Mouse (Mus musculus): ENCODE measurements around the gene Pcca. TPM values are rescaled to one million over a fixed set of nuclear protein-coding genes. Genes with fewer than 3 reads are reported as not detected.

The Pcca gene
- polyA plus RNA-seq, 1 experiment from 2014 or later: 27.7 TPM

- peak overlapping the region; percentile 96 for H3K4me2 ChIP-seq (ENCODE audit: low read depth, low read length)
- H3K4me1 ChIP-seq (ENCODE audit: control insufficient read depth, insufficient read depth, low read length): 0 out of 2 replicates have a peak, but pooled peaks cover 4% of the 10 kb centered on the region
- no peaks in the 10 kb centered on the region for H3K27me3 ChIP-seq (ENCODE audit: control insufficient read depth, insufficient read depth, low read length)
- H3K27ac ChIP-seq (ENCODE audit: low read depth, low read length): no peak overlapping the region
- no peaks in the 10 kb centered on the region for H3K36me3 ChIP-seq (ENCODE audit: control insufficient read depth, insufficient read depth, low read length)
- H3K9ac ChIP-seq (replicated peaks; ENCODE audit: low read depth, low read length): no peak overlapping the region
- no peak overlapping the region for H3K4me3 ChIP-seq (ENCODE audit: low read depth, low read length)
- H3K9me3 ChIP-seq (ENCODE audit: control insufficient read depth, low read length): peaks cover 6% of the 10 kb centered on the region; the same call in 1 of the 2 replicates
- 62% methylated on average over 1 of the region's 1 CpGs for WGBS
- no peak for ATAC-seq (ENCODE audit: low read depth)
Measured at GRCm38 (mm10) chr14:122912137-122912536, 378.0 kb downstream of the Pcca start.

- under 1% methylated on average over 58 of the region's 58 CpGs for WGBS
- Histone ChIP-seq H3K36me3 (ENCODE audit: control insufficient read depth, insufficient read depth, low read length) (no peaks in the 10 kb centered on the region), H3K4me2 (ENCODE audit: low read depth, low read length) (peak overlapping the region; percentile 96), H3K27ac (ENCODE audit: low read depth, low read length) (no peak overlapping the region), H3K27me3 (ENCODE audit: control insufficient read depth, insufficient read depth, low read length) (no peaks in the 10 kb centered on the region), H3K9ac (replicated peaks; ENCODE audit: low read depth, low read length) (peak overlapping the region; percentile 48), H3K4me1 (ENCODE audit: control insufficient read depth, insufficient read depth, low read length) (0 out of 2 replicates have a peak, but pooled peaks cover 4% of the 10 kb centered on the region), H3K4me3 (ENCODE audit: low read depth, low read length) (peak overlapping the region; percentile 56), H3K9me3 (ENCODE audit: control insufficient read depth, low read length) (peaks cover 6% of the 10 kb centered on the region; the same call in 1 of the 2 replicates)
- ATAC-seq (ENCODE audit: low read depth): peak; percentile 84
Measured at GRCm38 (mm10) chr14:122912812-122913498, 378.8 kb downstream of the Pcca start.

- 0 out of 2 replicates have a peak, but pooled peaks cover under 1% of the 10 kb centered on the region for H3K9me3 ChIP-seq (ENCODE audit: control insufficient read depth, low read length)
- H3K9ac ChIP-seq (replicated peaks; ENCODE audit: low read depth, low read length): peak within 1 kb of the TSS; percentile 48
- H3K27ac ChIP-seq (ENCODE audit: low read depth, low read length): no peak within 1 kb of the TSS
- WGBS: 86% methylated on average over 6 of the region's 6 CpGs
- H3K4me1 ChIP-seq (ENCODE audit: control insufficient read depth, insufficient read depth, low read length): 0 out of 2 replicates have a peak, but pooled peaks cover 4% of the 10 kb centered on the region
- H3K4me3 ChIP-seq (ENCODE audit: low read depth, low read length): peak within 1 kb of the TSS; percentile 56
- ATAC-seq (ENCODE audit: low read depth): no peak
- H3K4me2 ChIP-seq (ENCODE audit: low read depth, low read length): peak within 1 kb of the TSS; percentile 96
- H3K27me3 ChIP-seq (ENCODE audit: control insufficient read depth, insufficient read depth, low read length): no peaks in the 10 kb centered on the region
- H3K36me3 ChIP-seq (ENCODE audit: control insufficient read depth, insufficient read depth, low read length): no peaks in the 10 kb centered on the region
Measured at GRCm38 (mm10) chr14:122913657-122914056, 379.5 kb downstream of the Pcca start, which contains the start of gene Ggact. Ggact (minus strand) TSS chr14:122913757.

GRCm38 (mm10) chr14:122917676-122918075 is 383.6 kb downstream of the Pcca start:
- 0 out of 2 replicates have a peak, but pooled peaks cover 1% of the 10 kb centered on the region for H3K4me1 ChIP-seq (ENCODE audit: control insufficient read depth, insufficient read depth, low read length)
- no peak for ATAC-seq (ENCODE audit: low read depth)
- WGBS: 100% methylated on average over 1 of the region's 1 CpGs
- no peak overlapping the region for H3K4me2 ChIP-seq (ENCODE audit: low read depth, low read length)
- H3K4me3 ChIP-seq (ENCODE audit: low read depth, low read length): no peak overlapping the region
- no peaks in the 10 kb centered on the region for H3K9me3 ChIP-seq (ENCODE audit: control insufficient read depth, low read length)
- no peak overlapping the region for H3K27ac ChIP-seq (ENCODE audit: low read depth, low read length)
- no peaks in the 10 kb centered on the region for H3K27me3 ChIP-seq (ENCODE audit: control insufficient read depth, insufficient read depth, low read length)
- no peak overlapping the region for H3K9ac ChIP-seq (replicated peaks; ENCODE audit: low read depth, low read length)
- H3K36me3 ChIP-seq (ENCODE audit: control insufficient read depth, insufficient read depth, low read length): no peaks in the 10 kb centered on the region

- Histone ChIP-seq H3K27ac (ENCODE audit: low read depth, low read length) (no peak overlapping the region), H3K4me1 (ENCODE audit: control insufficient read depth, insufficient read depth, low read length) (no peaks in the 10 kb centered on the region), H3K4me2 (ENCODE audit: low read depth, low read length) (no peak overlapping the region), H3K4me3 (ENCODE audit: low read depth, low read length) (no peak overlapping the region), H3K9me3 (ENCODE audit: control insufficient read depth, low read length) (no peaks in the 10 kb centered on the region), H3K27me3 (ENCODE audit: control insufficient read depth, insufficient read depth, low read length) (no peaks in the 10 kb centered on the region), H3K9ac (replicated peaks; ENCODE audit: low read depth, low read length) (no peak overlapping the region), H3K36me3 (ENCODE audit: control insufficient read depth, insufficient read depth, low read length) (no peaks in the 10 kb centered on the region)
- no peak for ATAC-seq (ENCODE audit: low read depth)
- 66% methylated on average over 5 of the region's 5 CpGs for WGBS
Measured at GRCm38 (mm10) chr14:122920011-122920410, 385.9 kb downstream of the Pcca start.

- no peak for ATAC-seq (ENCODE audit: low read depth)
- WGBS: 85% methylated on average over 1 of the region's 1 CpGs
- Histone ChIP-seq H3K27ac (ENCODE audit: low read depth, low read length) (no peak overlapping the region), H3K4me1 (ENCODE audit: control insufficient read depth, insufficient read depth, low read length) (no peaks in the 10 kb centered on the region), H3K4me3 (ENCODE audit: low read depth, low read length) (no peak overlapping the region), H3K27me3 (ENCODE audit: control insufficient read depth, insufficient read depth, low read length) (no peaks in the 10 kb centered on the region), H3K4me2 (ENCODE audit: low read depth, low read length) (no peak overlapping the region), H3K9me3 (ENCODE audit: control insufficient read depth, low read length) (no peaks in the 10 kb centered on the region), H3K36me3 (ENCODE audit: control insufficient read depth, insufficient read depth, low read length) (peaks cover 7% of the 10 kb centered on the region; the same call in 1 of the 2 replicates), H3K9ac (replicated peaks; ENCODE audit: low read depth, low read length) (no peak overlapping the region)
Measured at GRCm38 (mm10) chr14:122936460-122936859, 402.3 kb downstream of the Pcca start.

Other genes starting within 250 kb of the Pcca start
- gene Gm5089, start 83.2 kb upstream of the Pcca start, polyA plus RNA-seq (2014; fragmentation: Nextera tagmentation; extraction: Ambion mirVana): 0.27 and 0.81 TPM in 2 replicates
- 7.8 and 7.9 TPM in 2 replicates for gene Zic5, start 68.6 kb upstream of the Pcca start, polyA plus RNA-seq (2014; fragmentation: Nextera tagmentation; extraction: Ambion mirVana)
- 6.5 and 9.4 TPM in 2 replicates for gene Zic2, start 58.9 kb upstream of the Pcca start, polyA plus RNA-seq (2014; fragmentation: Nextera tagmentation; extraction: Ambion mirVana)
- gene Gm10837, start 43.7 kb upstream of the Pcca start, polyA plus RNA-seq (2014; fragmentation: Nextera tagmentation; extraction: Ambion mirVana): 0.35 and 0.45 TPM in 2 replicates

Data from neural tube, embryonic 14.5 days (tissue).